Mouse (Mus musculus): ENCODE data around the gene Cbx2.

The Cbx2 gene

GRCm38 (mm10) chr11:119041750-119042465 lies 19.1 kb downstream of the Cbx2 start:
- no peak for DNase-seq (ENCODE audit: low read depth in 2 of 2, low spot score in 2 of 2)

GRCm38 (mm10) chr11:119042466-119043272 lies 19.9 kb downstream of the Cbx2 start:
- DNase-seq (ENCODE audit: low read depth in 2 of 2, low spot score in 2 of 2), result no peak

- DNase-seq (ENCODE audit: low read depth in 2 of 2, low spot score in 2 of 2), result no peak
Observed at GRCm38 (mm10) chr11:119043273-119043540, 20.4 kb downstream of the Cbx2 start.

- DNase-seq (ENCODE audit: low read depth in 2 of 2, low spot score in 2 of 2), result no peak
Observed at GRCm38 (mm10) chr11:119043761-119044550, 21.2 kb downstream of the Cbx2 start.

GRCm38 (mm10) chr11:119044551-119045337 lies 22.0 kb downstream of the Cbx2 start:
- DNase-seq (ENCODE audit: low read depth in 2 of 2, low spot score in 2 of 2), result no peak

GRCm38 (mm10) chr11:119046601-119047245 lies 24.0 kb downstream of the Cbx2 start:
- DNase-seq (ENCODE audit: low read depth in 2 of 2, low spot score in 2 of 2), result no peak

GRCm38 (mm10) chr11:119047261-119048132 lies 24.7 kb downstream of the Cbx2 start:
- DNase-seq (ENCODE audit: low read depth in 2 of 2, low spot score in 2 of 2), result no peak

GRCm38 (mm10) chr11:119048133-119048510 lies 25.4 kb downstream of the Cbx2 start:
- DNase-seq (ENCODE audit: low read depth in 2 of 2, low spot score in 2 of 2), result no peak

GRCm38 (mm10) chr11:119050361-119050760 lies 27.6 kb downstream of the Cbx2 start:
- DNase-seq (ENCODE audit: low read depth in 2 of 2, low spot score in 2 of 2), result peak in 1 of 2 experiments; percentile 53

GRCm38 (mm10) chr11:119051426-119051825 lies 28.7 kb downstream of the Cbx2 start:
- DNase-seq (ENCODE audit: low read depth in 2 of 2, low spot score in 2 of 2), result no peak

- DNase-seq (ENCODE audit: low read depth in 2 of 2, low spot score in 2 of 2), result peak in 1 of 2 experiments; percentile 60
Observed at GRCm38 (mm10) chr11:119051927-119052660, 29.3 kb downstream of the Cbx2 start.

GRCm38 (mm10) chr11:119052661-119053256 lies 30.0 kb downstream of the Cbx2 start:
- no peak for DNase-seq (ENCODE audit: low read depth in 2 of 2, low spot score in 2 of 2)

GRCm38 (mm10) chr11:119053257-119053670 lies 30.5 kb downstream of the Cbx2 start:
- peak; percentile 77 for DNase-seq (ENCODE audit: low read depth in 2 of 2, low spot score in 2 of 2)

GRCm38 (mm10) chr11:119053738-119054350 lies 31.1 kb downstream of the Cbx2 start:
- peak in 1 of 2 experiments; percentile 41 for DNase-seq (ENCODE audit: low read depth in 2 of 2, low spot score in 2 of 2)

GRCm38 (mm10) chr11:119054351-119055345 lies 31.9 kb downstream of the Cbx2 start:
- DNase-seq (ENCODE audit: low read depth in 2 of 2, low spot score in 2 of 2), result peak; percentile 46 to 62

GRCm38 (mm10) chr11:119055571-119056131 lies 32.9 kb downstream of the Cbx2 start:
- DNase-seq (ENCODE audit: low read depth in 2 of 2, low spot score in 2 of 2), result no peak

Data from CD8-positive naive resting alpha-beta T cell, adult 2 months (primary cell).